Mouse (Mus musculus): Measurements from ENCODE around the gene Rbms1. TPM values are rescaled to one million over a fixed set of nuclear protein-coding genes. Genes with fewer than 3 reads are reported as not detected.

Gene Rbms1
- polyA plus RNA-seq, 1 experiment from 2014 or later, result 139 TPM

Other genes with a start within 250 kb of the Rbms1 start
- 6.4 and 7.3 TPM in 2 replicates for gene Itgb6, start 240.5 kb downstream of the Rbms1 start, polyA plus RNA-seq (2015; fragmentation: Nextera tagmentation; extraction: Ambion mirVana)